Mouse (Mus musculus) heart, postnatal 4 days (tissue): ENCODE results near the gene Lhfpl1. TPM values are rescaled to one million over a fixed set of nuclear protein-coding genes. Genes with fewer than 3 reads are reported as not detected.
"Not testable (repeated sequence)": the region's sequence is repeated elsewhere in the genome, so short reads cannot be mapped to it uniquely, and the experiment has no call there.

Experiments used
- DNase-seq: peaks from one replicate; pipeline ENCODE4 v3.0.0; 2021
- total RNA-seq, 2 experiments: library from RNA; stranded (reverse); gene quantifications; 2 replicates each; pipeline ENCODE4 v1.2.3; 2021

The Lhfpl1 gene
- total RNA-seq: not detected

DNA sequence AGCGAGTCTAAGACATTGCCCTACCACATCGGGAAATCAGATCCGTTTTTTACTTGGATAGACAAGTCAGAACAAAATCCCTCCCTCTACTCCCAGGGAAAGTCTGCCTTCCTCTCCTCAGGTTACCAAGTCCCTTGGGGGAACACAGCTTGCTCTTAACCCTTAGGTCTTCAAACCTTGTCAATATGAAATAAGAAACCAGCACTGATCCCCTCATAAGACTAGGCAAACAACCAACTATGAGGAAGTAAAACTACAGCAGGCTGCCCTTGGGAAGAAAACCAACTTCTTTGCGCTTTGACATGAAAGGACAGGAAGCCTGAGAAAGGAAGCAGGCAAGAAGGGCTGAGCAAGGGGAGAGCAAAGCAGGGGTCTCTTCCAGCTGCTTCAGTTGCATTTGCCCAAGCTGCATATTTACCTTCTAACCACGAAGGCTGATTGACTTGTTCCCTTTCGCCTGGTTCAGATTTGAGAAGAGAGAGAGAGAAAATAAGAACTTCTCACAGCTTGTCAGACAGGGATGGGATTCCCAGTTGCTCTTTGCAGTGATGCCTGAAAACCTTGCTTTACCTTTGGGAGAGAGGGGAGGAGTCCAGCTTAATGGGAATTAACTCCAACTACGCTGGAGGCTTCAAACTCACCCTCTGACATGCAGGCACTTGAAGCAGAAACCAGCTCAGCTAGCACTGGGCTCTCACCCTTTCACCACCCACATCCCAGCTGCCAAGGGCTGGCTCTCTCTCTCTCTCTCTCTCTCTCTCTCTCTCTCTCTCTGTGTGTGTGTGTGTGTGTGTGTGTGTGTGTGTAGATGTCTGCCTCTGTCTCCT, at the start of gene Lhfpl1:
Gene Lhfpl1 (minus strand): TSS at position 713 of the 827 bp plus-strand sequence.
- DNase-seq: no peak

DNA sequence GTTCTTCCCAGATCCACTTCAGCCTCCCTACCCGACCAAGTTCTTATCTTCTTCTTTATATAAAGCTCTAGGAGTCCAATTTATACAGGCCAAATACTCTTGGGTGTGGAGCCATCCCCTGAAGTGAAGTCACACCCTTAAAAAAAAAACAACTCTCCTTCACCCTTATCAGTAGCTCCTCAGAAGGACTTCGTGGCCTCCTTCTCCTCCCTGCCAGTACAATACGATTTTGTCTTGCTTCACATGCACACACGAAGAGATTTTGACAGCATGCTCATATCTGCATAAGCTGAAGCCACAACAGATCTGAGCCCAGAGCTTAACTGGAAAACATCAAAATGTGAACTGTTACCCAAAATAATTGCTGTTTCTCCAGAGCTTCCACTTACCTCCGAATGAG, 22.9 kb upstream of the Lhfpl1 start:
- DNase-seq: no peak

DNA sequence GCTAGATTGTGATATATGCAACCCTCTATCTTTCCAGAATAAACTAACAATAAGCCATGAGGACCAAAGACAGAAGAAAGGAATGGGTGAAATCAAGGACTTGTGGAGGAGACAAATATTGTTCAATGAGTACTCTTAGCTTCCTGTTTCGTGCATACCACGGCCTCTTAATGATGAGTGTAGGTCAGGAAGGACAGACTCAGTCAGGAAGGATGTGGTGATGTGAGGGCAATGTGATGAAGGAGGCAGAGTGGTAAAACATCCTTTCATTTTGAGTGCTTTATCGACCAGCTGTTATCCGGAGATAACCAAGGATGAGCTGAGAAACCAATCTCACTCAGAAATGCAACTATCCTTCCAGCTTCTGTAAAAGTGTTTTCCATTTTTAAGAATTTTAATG, 13.6 kb upstream of the Lhfpl1 start:
- DNase-seq: no peak

DNA sequence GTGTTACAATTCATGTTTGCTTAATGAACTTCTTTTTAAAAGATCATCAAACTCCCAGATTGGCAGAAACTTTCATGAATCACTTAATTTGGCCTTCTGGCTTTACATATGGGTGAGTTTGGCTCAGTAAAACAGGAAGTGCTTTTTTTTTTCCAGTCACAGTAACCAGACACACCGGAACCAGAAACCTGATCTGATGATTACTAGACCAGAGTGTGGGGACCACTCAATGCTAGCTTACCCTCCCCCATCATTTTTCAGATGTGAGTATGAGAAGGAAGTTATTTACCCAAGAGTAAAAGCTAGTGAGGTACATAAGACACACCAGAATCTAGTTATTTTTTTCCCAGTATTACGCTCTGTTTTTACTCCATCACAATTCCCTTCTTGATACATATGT, 6.5 kb downstream of the Lhfpl1 start:
- no peak for DNase-seq

DNA sequence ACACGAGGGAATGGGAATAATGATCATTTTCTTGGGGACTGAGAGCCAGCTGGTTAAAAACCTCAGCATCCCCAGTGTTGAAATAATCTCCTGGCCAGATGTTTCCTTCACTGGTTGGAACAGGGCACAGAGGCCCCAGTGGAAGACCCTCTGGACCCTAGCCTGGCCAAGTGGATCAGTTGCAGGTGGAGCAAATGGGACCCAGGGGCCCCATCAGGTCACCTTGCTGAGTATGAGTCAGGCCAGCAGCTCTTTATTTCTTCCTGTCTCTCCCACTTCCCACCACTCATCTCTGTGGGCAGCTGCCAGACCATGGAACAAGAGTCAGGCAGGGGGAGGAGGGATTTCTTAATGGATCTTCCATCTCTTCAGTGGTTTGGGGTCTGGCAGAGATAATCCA, 12.7 kb downstream of the Lhfpl1 start:
- DNase-seq: no peak

DNA sequence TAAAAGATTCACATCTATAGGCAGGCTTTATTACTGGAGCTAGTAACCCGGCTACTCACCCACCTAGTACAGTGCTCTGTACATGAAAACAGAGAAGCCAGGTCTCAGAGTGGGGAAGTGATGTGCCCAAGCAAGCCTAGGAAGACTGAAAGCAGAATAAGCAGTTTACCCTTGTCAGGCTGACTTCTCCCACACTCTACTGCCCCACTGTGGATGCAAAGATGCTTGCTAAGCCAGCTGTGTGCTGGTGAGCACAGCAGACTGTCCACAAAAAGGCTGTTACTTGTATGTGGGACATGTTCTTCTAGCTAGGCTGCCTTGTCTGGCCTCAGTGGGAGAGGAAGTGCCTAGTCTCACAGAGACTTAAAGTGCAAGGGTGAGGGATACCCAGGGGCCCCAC, 40.3 kb downstream of the Lhfpl1 start:
- DNase-seq: peak; percentile 6

DNA sequence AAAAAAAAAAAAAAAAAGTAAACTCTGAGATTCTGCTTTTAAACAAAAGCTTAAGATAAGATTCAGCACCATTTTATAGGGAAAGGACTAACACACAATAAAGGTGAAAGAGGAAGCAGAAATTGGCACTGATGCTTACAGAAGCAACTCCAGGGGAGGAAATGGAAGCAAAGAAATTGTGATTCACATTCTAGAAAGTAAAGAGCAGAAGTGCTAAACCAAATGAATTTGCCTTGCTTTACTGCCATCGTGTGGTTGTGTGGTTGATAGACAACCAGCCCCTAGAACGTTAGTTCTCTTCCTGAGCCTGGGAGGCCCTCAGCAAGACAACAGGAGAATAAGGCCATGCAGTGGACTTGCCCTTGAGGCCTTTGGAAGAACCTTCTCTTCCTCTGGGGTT, 41.7 kb downstream of the Lhfpl1 start:
- peak; percentile 31 for DNase-seq

DNA sequence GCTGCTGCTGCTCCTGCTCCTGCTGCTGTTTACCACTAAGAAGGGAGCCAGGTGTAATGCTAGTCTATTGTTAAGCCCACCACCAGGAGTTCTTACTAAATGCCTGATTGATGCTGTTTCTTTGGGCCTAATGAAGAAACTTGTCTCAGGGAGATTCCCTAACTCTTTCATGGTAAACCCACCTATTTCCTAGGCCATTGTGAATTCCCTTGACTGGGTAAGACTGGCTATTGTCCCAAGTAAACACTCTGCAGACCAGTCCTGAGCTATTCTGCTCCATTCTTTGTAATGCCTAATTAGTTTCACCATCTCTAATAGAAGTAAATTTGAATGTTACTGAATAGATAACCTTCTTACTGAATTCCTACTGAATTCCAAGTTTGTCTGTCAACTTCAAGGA, 48.7 kb downstream of the Lhfpl1 start:
- DNase-seq: not testable (repeated sequence)

DNA sequence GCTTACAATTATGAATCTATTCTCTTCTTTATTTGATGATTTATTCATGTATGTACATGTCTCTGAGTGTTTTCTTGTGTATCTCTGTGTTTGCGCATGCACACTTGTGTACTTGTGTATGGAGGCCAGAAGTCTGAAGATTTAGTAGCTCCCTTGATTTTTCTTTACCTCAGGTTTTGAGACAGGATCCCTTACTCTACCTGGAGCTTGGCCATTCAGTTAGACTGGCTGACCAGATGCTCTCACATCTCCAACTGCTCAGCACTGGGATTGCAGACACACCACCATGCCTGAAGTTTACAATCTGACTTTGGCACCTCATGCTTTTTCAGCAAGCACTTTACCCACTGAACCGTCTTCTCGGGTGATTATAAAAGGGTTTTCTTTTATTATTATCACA, 76.7 kb downstream of the Lhfpl1 start:
- DNase-seq: no peak

DNA sequence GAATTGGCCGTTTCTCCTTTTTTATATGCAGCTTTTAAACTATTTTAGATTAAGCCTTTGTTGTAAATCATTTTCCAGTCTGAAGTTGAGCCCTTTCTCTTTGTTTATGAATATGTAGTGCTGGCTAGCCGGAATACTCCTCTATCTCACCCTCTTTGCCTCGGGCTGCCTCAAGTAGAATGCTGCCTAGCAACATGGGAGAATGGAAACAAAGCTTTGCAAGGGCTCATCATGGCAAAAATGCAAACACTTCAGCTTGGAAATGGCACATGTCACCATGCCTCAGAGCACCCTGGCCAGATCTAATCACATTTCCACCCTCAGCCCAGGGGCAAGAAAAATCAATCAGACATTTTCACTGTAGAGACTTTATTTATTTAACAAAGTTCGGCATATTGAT, 77.1 kb downstream of the Lhfpl1 start:
- DNase-seq: no peak

DNA sequence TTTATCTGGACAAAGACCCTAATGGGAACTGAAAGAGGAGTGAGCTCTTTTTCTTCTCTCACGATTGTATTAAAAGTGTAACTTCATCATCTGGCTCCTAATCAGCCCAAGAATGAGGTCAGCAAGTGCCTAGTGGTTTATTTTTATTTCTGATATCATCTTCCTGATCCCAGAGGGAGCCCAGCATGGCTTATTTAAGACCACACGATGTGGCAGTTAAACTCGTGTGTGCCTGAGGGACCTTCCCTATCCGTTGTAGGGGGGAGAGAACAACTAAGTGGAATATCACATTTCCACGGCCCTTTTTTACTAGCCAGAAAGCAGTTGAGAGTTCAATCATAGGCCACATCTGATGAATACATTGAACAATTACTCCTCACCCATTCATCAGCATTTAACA, 87.1 kb downstream of the Lhfpl1 start:
- no peak for DNase-seq

Other genes starting within 250 kb of the Lhfpl1 start
- 1 to 10 TPM; 8.5 to 8.8 TPM for gene Amot, start 156.1 kb upstream of the Lhfpl1 start, total RNA-seq